Mouse (Mus musculus): ENCODE measurements around the gene Scap.
A peak's percentile ranks its signal among the peaks of the same experiment; 100 is the strongest.
"Not testable (repeated sequence)": the region's sequence is repeated elsewhere in the genome, so short reads cannot be mapped to it uniquely, and the experiment has no call there.

Scap gene

DNA sequence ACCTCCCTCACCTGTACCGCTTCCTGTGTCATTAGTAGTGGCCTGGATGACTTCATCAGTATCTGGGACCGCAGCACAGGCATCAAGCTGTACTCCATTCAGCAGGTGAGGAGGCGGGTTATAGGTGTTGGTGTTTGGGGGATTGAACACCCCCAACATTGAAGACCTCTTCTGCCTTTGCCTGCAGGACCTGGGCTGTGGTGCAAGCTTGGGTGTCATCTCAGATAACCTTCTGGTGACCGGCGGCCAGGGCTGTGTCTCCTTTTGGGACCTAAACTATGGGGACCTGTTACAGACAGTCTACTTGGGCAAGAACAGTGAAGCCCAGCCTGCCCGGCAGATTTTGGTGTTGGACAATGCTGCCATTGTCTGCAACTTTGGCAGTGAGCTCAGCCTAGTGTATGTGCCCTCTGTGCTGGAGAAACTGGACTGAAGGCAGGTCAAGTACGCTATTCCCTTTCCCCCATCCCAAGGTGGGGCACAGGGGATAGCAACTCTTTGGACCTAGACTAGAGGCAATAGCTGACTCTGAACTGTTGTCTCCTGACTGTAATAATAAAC is 51.4 kb downstream of the Scap start:
- ATAC-seq (ENCODE audit: low TSS enrichment) = no peak

DNA sequence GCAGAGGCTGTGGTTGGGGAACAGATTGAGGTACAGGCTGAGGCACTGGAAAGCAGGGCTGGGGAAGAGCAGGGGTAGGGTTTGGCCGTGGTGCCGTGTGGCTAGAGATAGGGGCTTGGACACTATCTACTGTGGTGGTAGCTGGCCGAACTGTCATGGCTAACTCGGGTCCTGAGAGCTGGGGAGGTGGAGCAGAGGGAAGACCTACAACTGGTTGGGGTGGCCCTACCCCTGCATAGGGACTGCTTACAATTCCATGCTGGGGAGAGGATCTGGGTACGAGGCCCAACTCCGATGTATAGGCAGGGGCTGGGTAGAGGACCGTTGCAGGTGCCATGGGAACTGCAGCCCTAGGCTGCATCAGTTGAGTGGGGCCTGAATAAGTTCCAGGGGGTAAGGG is 54.9 kb downstream of the Scap start:
- ATAC-seq (ENCODE audit: low TSS enrichment) = no peak

DNA sequence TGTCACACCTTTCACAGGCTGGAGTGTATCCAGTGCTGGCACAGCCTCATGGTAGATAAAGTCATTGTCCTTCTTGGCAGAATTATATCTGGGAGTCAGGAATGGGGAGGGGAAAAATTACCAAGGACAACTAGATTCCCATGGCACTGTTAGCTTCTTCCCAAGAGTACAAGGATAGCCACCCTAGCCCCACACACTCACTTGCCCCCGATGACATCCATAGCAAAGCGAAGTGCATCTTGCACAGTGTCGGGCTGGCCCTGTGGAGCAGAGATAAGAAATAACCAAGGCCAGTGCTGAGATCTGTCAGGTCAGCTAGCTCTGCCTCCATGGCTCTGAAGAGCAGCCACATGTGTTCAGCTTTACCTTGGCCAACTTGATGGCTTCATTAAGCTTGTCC is 57.8 kb downstream of the Scap start:
- ATAC-seq (ENCODE audit: low TSS enrichment) = no peak

DNA sequence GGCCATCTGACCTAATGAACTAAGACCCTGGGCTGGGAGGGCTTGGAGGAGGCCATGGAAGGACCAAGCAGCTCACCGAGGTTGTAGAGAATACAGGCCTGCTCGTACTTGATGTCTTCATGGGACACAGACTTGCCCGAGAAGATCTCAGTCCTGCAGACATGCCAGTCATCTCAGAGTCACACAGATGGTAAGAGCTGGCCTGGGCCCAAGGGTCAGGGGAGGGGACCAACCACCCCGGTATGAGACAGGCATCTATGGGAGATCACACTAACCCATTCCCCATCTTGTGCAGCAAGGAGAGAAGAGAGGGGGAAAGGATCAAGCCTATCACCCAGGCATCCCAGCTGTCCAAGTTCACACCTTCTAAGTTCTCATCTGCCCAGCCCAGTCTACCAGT is 60.2 kb downstream of the Scap start:
- no peak for ATAC-seq (ENCODE audit: low TSS enrichment)

DNA sequence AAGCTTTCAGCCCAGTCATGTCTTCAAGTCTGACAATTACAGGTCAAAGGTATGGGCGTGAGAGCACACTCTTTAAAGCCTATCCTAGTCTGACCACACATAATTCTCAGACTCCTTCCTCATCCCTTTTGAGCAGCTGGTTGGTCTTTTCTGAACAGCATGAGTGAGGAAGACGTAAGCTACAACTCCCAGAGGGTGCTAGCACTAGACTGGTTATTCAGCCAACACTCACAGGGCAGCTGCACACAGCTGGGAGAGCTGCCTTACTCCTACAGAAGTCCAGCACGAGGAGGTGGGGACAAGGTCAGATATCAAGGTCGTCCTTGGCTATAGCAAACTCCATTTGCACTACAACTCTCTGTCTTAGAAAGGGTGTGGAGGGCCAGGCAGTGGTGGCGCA is 67.6 kb downstream of the Scap start:
- peak; percentile 31; the same call in 1 of the 2 replicates for ATAC-seq (ENCODE audit: low TSS enrichment)

DNA sequence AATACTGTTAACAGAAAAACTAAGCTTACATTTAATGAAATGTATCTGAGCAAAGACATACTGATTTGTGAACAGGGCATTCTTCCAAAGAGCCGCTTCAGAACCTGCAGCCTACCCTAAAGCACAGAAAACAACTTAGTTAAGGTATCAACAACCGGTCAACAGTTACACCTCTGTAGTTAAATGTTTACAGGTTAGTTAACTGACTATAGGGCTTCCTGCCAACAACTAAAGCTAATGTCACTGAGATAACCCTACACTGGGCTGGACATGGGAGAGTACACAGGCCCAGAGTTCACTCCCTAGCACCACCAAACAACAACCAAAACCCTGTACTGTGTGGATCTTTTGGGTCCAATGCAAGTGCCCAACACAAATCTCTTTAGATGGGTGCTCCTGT is 69.6 kb downstream of the Scap start:
- no peak for ATAC-seq (ENCODE audit: low TSS enrichment)

DNA sequence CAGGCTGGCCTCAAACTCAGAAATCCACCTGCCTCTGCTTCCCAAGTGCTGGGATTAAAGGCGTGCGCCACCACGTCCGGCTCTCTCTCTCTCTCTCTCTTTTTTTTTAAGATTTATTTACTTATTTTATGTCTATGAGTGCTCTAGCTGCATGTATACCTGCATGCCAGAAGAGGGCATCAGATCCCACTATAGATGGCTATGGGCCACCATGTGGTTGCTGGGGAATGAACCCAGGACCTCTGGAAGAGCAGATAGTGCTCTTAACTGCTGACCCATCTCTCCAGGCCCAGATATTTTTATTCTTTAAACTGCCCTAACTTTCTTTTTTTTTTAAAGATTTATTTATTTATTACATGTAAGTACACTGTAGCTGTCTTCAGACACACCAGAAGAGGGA is 70.2 kb downstream of the Scap start:
- not testable (repeated sequence) for ATAC-seq (ENCODE audit: low TSS enrichment)

DNA sequence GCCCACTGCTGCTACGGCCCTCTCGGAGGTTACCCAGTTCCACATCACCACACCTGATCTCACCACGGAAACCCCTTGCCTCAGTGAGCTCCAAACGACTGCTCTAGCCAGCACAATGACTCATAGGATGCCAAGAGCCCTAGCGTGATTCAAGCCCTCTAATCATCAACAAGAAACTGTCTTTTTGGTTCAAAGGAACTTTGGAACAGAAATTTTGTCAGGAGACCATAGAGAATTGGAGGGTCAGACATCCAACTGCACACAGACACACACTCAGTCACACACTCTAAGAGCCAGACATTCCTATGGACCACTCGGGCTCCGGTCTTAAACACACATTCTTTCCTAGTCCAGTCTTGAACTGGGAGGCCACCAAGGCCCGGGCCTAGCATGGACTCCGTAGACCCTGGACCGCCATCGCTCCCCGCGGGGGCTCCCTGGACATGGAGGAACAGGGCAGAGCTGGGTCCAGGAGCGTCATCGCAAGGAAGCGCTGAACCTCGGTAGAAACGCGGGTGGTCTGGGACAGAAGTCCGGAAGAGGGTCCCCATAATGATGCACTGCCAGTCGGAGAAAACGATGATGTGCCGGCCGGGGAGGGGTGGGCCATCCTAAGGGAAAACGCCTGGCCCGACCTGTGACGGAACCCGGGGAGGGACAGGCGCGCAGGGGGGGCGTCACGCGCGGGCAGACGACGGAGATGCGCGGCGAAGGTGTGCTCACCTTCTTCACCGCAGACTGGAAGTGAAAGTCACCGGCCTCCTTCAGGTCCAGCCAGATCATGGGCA is 74.4 kb downstream of the Scap start:
- peak; percentile 68 for ATAC-seq (ENCODE audit: low TSS enrichment)

DNA sequence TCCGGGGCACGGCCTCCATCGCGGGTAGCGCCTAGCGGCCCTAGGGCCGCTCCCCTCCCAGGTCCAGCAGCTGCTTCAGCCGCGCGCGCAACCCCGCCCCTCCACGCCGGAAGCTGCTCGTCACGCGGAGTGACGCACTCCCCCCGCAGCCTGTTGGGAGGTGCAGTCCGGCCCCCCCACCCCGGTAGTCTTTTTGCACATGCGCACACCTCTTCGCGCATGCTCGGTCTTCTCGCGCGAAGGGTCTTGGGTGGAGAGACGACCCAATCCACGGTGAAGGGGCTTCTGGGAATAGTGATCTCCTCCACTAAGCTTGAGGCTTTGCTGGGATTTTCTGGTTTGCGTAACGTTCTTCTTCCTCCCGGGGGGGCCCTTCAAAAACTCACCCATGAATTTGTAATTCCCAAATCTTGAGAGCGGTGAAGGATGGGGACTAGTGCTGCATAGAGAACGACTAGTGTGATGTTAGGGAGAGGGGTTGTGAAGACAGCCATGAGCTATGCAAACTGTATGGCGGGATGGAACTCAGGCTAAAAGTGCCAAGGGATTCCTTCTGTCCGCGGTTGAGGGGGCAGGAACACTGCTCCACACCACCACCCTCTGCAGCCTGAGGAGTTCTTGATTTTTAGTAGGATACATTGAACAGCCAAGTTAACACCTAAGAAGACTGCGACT is 75.1 kb downstream of the Scap start, which contains the start of gene Ptpn23:
Ptpn23 (minus strand) TSS at position 115 of the 675 bp plus-strand sequence.
- peak; percentile 92 for ATAC-seq (ENCODE audit: low TSS enrichment)

DNA sequence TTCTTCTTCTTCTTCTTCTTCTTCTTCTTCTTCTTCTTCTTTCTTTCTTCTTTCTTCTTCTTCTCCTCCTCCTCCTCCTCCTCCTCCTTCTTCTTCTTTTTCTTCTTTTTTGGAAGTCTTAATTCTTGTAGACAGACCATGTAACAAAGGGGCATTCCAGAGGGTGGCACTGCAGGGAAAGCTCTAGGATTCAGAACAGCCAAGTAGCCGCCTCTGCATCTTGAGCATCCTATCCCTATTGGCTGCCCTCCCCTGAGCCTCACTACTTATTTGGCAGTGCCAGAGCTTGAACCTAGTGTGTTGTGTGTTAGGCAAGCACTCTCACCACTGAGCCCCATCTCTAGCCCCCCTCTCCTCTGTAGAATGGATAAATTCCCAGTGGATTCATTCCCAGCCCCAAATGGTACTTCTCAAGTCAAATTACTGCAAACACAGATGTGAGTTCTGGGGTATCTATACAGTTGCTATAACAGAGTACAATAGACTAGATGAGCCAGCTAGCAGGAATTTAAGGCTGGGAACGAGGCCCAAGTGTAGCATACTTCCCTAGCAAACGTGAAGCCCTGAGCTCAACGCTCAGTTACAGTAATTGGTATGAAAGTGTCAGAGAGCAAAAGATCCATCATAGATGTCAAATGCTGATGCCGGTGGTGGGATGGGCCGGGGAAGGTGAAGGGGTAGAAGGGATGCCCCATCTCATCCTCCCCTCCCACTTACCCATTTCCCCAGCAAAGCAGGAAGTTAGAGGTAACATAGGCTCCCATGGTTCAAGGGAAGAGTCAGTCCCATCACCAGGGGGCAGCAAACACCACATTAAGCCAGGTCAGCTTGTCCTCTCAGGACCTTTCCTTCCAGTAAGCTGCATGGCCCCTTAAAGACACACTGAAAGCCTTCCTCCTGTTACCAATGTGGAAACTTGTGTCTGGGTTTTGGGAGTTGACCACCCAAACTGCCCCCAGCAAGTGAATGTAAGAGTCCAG is 78.1 kb downstream of the Scap start:
- ATAC-seq (ENCODE audit: low TSS enrichment) = 0 out of 2 replicates have a peak, but pooled peaks have one; percentile 29

DNA sequence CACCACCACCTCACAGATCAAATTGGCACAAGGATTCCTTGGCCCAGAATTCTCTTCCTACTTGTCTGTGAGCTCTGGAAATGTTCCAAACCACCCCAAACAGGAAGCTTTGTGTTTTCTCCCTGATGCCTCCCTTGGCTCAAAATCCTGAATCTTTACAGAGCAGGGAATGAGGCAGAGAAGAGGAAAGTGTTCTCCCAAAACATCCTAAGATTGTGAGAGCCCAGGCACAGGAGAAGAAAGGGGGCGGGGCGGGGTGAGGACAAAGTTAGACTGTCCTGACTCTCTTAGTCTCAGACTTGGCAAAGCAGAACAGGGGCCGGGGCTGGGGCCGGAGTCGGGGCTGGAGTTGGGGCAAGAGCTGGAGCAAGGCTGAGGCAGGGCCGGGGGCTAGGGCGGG is 79.8 kb downstream of the Scap start:
- ATAC-seq (ENCODE audit: low TSS enrichment) = no peak

DNA sequence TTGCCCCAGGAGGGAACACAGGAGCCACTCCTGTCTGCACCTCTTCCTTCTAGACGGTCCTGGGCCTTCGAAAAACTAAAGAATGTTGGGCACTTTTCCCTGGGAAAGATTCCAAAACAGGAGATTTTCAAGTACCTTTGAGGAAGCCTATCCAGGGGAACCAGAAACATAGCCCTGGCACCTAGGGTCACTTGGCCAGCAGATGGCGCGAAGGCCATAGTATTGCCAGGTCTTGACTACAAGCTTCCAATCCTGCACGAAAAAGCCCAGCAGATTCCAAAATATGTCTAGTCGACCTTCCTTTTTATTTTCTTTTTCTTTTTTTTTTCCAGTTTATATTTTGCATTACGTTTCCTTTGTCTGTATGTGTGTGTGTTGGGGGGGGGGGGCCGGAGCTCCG is 80.7 kb downstream of the Scap start:
- ATAC-seq (ENCODE audit: low TSS enrichment) = no peak

DNA sequence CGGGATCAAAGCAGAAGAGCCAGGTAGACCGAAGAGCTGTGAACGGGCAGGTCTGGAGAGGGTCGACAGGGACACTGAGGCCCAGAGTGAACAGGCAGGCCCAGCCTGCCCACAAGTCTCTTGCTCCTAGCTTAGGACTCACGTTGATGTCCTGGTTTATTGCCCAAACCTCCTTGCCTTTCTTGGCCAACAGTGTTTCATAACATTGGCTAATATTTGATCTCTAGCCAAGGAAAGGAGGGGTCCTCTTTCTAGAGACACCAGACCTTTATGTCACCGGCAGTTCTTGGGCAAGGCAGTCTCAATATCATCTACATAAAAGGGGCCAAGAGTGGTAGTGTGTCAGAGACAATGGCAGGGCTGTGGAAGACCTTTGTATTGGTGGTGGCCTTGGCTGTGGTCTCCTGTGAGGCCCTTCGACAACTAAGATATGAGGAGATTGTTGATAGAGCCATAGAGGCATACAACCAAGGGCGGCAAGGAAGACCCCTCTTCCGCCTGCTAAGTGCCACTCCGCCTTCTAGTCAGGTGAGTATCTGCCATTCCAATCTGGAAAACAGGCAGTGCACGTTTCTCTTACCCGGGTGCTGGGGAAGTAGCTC is 86.5 kb downstream of the Scap start, which contains the start of gene Ngp:
Ngp (plus strand) TSS at position 237 of the 602 bp plus-strand sequence.
- ATAC-seq (ENCODE audit: low TSS enrichment) = no peak

DNA sequence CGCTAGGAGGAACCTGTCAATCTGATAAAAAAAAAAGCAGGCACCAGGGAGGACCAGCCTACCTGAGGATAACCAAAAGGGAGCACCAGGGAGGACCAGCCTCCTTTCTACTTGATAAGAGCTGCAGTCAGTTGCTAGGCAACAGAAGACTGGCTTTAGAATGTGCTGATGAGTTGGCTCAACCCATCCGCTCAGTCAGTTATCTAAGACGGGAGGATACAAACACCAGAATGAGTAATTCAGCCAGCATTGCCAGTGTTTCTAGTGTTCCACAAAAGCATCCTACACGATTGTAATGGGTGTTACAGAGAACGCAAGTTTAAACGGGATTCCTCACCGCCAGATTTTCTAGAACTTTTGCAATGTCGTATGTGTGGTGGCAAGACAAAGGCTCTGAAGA is 98.2 kb downstream of the Scap start:
- peak; percentile 98 for ATAC-seq (ENCODE audit: low TSS enrichment)

DNA sequence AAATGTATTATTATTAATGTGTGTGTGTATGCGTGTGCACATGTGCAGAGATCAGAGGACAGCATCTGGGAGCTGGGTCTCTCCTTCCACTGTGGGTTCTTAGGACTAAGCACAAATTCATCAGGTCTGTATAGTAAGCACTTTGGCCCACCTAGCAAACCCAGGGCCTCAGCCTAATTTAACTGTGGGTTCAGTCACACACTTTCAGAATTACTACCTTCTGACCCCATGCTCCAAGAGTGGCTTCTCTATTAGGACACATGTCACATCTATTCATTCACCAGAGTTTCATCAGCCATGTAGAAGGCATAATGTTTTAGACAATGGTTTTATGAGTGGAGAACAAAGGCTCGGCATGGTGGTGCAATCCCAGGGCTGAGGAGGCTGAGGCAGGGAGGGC is 100.0 kb downstream of the Scap start:
- no peak for ATAC-seq (ENCODE audit: low TSS enrichment)
